Mouse (Mus musculus) heart, postnatal 25 days (tissue): Measurements from ENCODE around the gene Krtap5-2. TPM values are rescaled to one million over a fixed set of nuclear protein-coding genes. Genes with fewer than 3 reads are reported as not detected.
"Not testable (repeated sequence)": the region's sequence is repeated elsewhere in the genome, so short reads cannot be mapped to it uniquely, and the experiment has no call there.

Experiments
- DNase-seq: peaks from one replicate; pipeline ENCODE4 v3.0.0; 2022; ENCODE audit warnings: low spot score
- intact Hi-C: fragments of 180-260 bp; cut with DNase I; formaldehyde crosslinking; loops from one replicate; pipeline ENCODE4 v1.15.1; 2025
- total RNA-seq, 2 experiments: library from RNA; stranded (reverse); gene quantifications; 2 replicates each; pipeline ENCODE4 v1.2.3; 2021

Gene Krtap5-2
- total RNA-seq: not detected

DNA sequence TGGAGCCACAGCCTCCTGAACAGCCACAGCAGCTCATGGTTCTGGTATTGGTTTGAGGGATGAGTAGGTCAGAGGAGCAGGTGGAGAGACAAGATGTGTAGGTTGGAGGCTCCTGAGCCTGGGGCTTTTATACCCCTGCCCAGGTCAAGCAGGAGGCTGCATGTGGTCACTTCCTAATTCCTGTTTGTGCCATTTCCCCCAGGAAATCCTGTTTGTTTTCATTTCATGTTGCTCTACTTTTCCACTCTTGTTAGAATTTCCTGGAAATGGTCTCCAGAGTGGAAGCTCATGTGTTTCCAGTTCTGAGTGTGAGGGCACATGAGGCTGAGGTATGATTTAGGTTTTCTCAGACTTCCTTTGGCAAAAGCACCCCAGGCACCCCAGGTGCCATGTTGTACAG is at the start of gene Krtap5-2:
TSS of gene Krtap5-2 (minus strand) at position 101 of the 400 bp plus-strand sequence.
- intact Hi-C loops, DNase-seq: not testable (repeated sequence)

DNA sequence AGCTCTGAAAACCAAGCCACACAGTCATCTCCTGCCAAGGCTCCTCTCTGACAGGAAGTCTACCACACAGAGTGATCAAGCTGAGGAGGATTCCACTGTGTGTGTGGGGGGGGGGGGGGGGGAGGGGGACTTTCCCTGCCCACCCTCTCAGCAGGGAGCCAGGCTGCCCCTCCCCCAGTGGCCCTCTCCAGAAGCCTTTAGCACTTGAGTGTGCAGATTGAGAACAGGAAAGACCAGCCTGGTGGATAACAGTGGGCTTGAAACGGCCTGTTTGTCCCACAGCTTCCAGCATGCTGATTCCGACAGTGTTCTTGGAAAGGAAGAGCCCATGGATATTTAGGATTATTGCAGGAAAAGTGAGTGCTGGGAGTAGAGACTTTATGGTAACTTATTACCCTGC is 48.7 kb upstream of the Krtap5-2 start:
- DNase-seq: no peak
- intact Hi-C loops: no loop called here

DNA sequence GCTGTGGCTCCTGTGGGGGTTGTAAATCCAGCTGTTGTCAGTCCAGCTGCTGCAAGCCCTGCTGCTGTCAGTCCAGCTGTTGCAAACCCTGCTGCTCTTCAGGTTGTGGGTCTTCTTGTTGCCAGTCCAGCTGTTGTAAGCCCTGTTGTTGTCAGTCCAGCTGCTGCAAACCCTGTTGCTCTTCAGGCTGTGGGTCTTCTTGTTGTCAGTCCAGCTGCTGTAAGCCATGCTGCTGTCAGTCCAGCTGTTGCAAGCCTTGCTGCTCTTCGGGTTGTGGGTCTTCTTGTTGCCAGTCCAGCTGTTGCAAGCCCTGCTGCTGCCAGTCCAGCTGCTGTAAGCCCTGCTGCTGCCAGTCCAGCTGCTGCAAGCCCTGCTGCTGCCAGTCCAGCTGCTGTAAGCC is 36.3 kb upstream of the Krtap5-2 start:
- intact Hi-C loops: not testable (repeated sequence)

DNA sequence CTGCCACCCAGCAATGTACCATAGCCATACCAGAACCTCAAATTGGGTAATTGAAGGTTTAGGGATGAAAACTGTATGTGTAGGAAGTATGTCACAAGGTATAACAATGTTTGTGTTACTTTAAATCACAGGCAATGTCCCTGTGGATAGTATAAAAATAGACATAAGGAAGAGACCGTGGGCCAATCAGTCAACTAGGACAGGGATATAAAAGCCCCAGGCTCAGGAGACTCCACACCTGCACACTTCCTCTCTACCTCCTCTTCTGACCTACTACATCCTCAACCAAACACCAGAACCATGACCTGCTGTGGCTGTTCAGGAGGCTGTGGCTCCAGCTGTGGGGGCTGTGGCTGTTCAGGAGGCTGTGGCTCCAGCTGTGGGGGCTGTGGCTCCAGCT is 35.8 kb upstream of the Krtap5-2 start, which contains the start of gene Gm7579:
TSS of gene Gm7579 (plus strand) at position 301 of the 400 bp plus-strand sequence.
- DNase-seq: no peak
- intact Hi-C loops: no loop called here

More for the DNA sequence above, 36.3 kb upstream of the Krtap5-2 start:
- DNase-seq: not testable (repeated sequence)

DNA sequence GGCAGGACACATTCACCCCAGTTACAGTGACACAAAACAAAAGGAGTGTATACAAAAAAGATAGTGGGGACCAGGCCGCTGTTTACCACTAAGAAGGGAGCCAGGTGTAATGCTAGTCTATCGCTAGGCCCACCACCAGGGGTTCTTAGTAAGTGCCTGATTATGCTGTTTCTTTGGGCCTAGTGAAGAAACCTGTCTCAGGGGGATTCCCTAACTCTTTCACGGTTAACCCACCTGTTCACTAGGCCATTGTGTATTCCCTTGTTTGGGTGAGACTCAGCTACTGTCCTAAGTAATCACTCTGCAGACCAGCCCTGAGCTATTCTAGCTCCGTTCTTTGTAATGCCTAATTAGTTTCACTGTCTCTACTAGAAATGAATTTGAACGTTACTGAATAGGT is 31.1 kb upstream of the Krtap5-2 start:
- intact Hi-C loops, DNase-seq: not testable (repeated sequence)

DNA sequence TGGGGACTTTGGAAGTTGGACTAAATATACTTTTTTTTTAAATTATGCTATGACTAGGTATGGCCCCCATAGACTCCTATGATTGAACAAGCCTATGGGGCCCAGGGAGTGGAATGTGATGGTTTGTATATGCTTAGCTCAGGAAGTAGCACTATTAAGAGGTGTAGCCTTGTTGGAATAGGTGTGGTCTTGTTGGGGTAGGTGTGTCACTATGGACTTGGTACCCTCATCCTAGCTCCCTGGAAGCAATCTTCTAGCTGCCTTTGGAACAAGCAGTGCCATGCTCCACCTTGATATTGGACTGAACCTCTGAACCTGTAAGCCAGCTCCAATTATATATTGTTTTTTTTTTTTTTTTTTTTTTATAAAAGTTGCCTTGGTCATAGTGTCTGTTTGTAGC is 29.7 kb upstream of the Krtap5-2 start:
- intact Hi-C loops: no loop called here
- no peak for DNase-seq

DNA sequence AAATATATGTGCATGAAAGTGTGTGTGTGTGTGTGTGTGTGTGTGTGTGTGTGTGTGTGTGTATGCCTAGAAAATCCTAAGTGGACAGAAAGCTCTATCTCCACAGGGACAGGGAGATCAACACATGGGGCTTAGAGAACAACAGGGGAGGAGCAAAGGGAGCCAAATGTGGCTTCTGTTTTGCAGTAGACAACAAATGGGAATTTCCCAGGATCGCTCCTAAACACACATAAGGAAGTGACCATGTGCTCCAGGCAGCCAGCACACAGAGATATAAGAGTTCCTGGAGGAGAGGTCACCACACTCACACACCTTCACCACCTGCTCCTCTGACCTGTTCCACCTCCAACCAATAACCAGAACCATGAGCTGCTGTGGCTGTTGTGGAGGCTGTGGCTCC is 25.3 kb upstream of the Krtap5-2 start, which contains the start of gene Krtap5-3:
TSS of gene Krtap5-3 (plus strand) at position 301 of the 400 bp plus-strand sequence.
- intact Hi-C loops: no loop called here

DNA sequence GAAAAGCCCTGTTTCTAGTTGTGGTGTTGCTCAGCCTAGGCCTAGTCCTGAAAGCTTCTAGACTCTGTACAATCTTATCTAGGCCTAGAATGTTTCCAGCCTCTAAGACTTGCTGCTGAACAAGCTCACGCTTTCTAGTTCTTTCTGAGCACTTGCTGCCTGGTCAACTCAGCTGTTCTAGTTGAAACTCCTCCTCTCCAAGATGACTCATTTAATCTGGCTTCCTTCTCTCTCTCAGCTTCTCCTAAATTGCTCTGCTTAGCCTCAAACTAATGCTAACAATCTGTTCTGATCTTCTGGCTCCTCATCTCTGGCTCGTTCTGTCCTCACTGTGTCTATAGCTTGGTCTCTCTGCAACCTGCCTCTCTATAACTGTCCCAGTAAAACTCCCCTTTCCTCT is 22.9 kb upstream of the Krtap5-2 start:
- DNase-seq: no peak
- intact Hi-C loops: no loop called here

More for the DNA sequence above, 25.3 kb upstream of the Krtap5-2 start, which contains the start of gene Krtap5-3:
- DNase-seq: no peak

DNA sequence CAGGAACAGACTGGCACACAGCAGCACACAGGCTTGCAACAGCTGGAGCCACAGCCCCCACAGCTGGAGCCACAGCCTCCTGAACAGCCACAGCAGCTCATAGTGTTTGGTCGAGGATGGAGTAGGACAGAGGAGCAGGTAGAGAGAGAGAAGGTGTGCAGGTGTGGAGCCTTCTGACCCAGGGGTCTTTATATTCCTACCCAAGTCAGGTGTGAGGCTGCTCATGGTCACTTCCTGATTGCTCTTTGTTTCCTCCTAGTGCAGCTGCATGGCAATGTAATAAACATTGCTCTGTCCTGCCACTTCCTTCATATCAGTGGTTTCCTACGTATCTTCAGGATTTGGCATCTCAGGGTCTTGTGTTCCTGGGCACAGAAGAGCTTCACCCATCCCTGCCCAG is 14.5 kb upstream of the Krtap5-2 start, which contains the start of gene Gm10153:
TSS of gene Gm10153 (minus strand) at position 101 of the 400 bp plus-strand sequence.
- intact Hi-C loops: no loop called here
- DNase-seq: no peak

DNA sequence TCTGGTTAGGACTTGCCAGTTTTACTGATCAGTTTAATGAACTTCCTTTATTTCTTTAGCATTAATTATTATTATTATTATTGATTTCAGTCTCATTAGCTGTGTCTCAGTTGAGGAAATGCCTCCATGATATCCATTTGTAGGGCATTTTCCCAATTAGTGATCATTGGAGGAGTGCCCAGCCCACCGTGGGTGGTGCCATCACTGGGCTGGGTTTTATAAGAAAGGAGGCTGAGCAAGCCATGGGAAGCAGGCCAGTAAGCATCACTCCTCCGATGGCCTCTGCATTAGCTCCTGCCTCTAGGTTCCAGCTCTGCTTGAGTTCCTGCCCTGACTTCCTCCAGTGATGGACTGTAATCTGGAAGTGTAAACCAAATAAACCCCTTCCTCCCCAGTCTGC is 12.4 kb upstream of the Krtap5-2 start:
- no peak for DNase-seq
- intact Hi-C loops: no loop called here

DNA sequence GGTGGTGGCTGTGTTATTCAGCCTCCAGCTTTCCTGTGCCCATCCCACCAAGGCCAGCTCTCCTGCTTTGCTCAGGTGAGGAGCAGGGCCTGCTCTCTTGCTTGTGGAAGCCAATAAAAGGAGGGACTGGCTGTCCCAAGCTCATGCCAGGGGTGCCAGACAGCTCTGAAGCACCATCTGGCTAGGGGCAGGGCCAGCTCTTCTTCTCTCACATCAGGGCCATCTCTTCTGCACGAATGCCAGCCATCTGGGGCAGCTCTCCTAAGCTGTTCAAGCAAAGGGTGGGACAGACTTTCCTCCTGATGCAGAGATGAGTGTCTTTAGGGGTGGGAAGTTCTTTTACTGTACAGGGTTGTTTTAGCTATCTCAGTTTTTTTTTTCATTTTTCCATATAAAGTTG is 5.2 kb upstream of the Krtap5-2 start:
- intact Hi-C loops: no loop called here
- no peak for DNase-seq

DNA sequence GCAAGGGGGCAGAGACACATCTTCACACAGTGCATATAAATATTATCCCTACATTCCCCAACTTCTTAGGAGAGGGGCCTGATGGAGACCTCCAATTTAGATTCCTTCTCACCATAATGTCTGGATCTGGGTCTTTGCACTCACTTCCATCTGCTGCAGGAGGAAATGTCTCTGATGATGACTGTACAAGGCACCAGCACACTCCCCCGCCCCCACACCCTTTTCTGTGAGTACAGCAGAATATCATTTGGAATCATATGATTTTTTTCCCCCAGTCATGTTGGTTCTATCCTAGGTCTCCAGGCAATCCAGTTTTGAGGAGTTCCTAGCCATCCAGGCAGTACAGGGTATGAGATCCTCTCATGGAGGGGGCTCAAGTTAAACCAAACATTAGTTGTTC is 2.9 kb upstream of the Krtap5-2 start:
- DNase-seq: no peak
- intact Hi-C loops: no loop called here

DNA sequence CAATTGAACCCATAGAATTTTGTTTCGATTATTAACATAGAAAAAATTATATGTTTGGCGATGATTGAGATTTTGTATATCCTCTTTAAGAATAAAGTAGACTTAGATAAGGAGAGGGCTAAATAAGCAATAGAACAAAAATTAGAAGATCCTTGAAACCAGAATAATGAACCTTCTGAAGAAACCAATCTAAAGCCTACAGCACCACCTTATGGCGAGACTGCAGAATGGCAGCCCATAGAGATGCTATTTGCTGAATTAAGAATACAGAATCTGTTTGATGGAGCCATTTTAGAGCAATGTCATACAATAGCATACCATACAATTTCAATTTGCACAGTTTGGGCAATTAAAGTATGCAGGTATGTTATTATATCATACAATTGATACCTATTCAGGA is 6.0 kb downstream of the Krtap5-2 start:
- DNase-seq: no peak

DNA sequence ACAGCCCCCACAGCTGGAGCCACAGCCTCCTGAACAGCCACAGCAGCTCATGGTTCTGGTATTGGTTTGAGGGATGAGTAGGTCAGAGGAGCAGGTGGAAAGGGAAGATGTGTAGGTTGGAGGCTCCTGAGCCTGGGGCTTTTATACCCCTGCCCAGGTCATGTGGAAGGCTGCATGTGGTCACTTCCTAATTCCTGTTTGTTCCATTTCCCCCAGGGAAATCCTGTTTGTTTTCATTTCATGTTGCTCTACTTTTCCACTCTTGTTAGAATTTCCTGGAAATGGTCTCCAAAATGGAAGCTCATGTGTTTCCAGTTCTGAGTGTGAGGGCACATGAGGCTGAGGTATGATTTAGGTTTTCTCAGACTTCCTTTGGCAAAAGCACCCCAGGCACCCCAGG is 10.2 kb downstream of the Krtap5-2 start, which contains the start of gene Gm4553:
TSS of gene Gm4553 (minus strand) at position 101 of the 400 bp plus-strand sequence.
- DNase-seq, intact Hi-C loops: not testable (repeated sequence)

More for the DNA sequence above, 6.0 kb downstream of the Krtap5-2 start:
- intact Hi-C loops: no loop called here

DNA sequence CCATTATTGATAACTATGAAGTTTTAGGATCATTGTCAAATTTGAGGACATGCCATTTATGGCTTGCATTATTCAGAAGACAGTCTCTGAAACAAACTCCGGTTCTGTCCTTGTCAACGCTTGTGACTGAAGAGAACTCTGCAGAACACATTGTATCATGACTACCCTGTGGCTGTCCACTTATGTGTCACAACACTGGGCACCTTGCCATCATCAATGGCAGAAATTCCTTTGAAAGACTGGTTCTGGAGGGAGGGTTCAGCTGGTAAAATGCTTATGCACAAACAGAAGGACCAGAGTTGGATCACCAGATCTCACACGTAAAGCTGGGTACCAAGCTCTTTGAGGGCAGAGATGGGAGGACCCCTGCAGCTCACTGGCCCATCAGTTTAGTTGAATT is 16.4 kb downstream of the Krtap5-2 start:
- intact Hi-C loops: no loop called here
- no peak for DNase-seq

DNA sequence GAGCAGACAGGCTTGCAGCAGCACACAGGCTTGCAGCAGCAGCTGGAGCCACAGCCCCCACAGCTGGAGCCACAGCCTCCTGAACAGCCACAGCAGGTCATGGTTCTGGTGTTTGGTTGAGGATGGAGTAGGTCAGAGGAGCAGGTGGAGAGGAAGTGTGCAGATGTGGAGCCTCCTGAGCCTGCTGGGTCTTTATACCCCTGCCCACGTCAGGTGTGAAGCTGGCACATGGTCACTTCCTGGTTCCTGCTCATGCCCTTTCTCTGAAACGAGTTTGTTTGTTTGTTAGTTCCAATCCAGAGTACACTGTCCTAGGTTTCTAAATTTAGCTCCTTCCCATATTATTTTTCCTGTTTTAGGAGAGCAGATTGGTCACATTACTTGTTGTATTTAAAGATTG is 18.8 kb downstream of the Krtap5-2 start, which contains the start of gene Gm29735:
TSS of gene Gm29735 (minus strand) at position 101 of the 400 bp plus-strand sequence.
- intact Hi-C loops, DNase-seq: not testable (repeated sequence)

DNA sequence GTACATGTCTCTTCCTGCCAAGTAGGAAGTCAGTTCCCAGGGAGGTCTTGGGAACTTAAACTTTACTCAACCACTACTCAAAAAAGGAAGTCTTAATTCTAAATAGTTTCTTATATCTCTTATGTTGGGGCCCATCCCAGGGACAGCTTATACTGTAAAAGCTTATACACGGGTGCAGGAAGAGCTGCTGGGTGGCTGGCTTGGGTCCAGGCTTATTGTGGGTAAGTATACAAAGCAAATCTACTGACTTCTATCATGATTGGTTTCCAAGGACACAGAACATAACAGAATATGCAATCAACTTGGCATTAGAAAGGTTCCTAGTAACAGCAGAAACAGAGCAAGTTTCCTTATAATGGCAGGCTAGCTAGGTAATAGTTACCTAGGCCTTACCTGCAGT is 20.5 kb downstream of the Krtap5-2 start:
- no peak for DNase-seq
- intact Hi-C loops: no loop called here

DNA sequence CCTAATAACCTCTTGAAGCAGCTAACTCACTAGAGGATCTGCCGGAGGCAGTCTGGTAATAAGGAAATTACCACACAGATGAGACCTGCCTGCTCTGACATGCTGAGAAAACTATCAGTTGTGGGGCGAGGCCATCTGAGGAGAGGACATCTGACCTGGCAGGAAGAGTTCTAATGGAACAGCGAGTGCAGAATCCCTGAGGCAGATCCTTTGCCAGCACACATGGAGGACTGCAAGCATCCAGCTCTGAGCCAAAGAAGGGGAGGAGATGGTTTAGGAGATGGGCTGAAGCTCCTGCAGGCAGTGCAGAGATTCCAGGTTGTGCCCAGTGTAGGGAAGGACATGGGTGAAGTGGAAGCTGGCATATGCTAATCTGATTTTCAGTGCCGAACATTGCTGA is 23.6 kb downstream of the Krtap5-2 start:
- intact Hi-C loops: no loop called here
- DNase-seq: no peak

DNA sequence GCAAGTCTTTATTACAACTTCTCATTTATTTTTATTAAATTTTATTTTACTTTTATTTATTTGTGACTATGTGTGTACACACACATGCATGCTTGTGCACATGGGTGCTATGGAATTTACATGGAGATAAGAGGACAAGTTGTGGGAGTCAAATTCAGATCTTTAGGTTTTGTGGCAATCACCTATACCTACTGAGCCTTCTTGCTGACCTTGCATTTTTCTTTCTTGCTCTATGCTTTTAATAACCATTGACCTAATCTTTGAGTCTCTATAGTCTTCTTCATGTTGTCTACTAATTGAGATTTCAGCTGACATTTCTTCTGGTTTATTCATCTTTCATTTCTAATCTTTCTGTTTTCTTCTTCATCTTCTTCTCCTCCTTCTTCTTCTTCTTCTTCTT is 27.2 kb downstream of the Krtap5-2 start:
- no peak for DNase-seq
- intact Hi-C loops: loop anchor here (10.0 kb wide), 1 partner anchor 136 kb away; no protein-coding TSS in a partner anchor

DNA sequence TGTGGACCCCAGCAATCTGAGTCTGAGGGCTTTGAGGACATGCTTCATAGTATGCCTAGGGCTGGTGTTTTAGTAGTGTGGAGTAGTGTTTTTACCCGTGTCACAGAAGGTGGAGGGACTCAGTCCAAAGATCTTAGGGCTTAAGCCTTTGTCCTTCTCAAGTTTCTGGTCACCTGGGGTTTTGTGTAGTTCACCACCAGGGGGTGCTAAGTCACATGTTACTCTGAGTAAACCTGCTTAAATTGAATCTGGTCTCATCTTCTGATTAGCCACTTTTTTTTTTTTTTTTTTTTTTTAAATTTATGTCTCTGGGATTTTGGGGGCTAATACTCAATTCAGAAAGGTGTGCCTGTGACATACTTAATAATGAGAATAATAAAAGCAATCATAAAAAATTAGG is 29.8 kb downstream of the Krtap5-2 start:
- no peak for DNase-seq
- intact Hi-C loops: loop anchor here (10.0 kb wide), 1 partner anchor 139 kb away; no protein-coding TSS in a partner anchor

DNA sequence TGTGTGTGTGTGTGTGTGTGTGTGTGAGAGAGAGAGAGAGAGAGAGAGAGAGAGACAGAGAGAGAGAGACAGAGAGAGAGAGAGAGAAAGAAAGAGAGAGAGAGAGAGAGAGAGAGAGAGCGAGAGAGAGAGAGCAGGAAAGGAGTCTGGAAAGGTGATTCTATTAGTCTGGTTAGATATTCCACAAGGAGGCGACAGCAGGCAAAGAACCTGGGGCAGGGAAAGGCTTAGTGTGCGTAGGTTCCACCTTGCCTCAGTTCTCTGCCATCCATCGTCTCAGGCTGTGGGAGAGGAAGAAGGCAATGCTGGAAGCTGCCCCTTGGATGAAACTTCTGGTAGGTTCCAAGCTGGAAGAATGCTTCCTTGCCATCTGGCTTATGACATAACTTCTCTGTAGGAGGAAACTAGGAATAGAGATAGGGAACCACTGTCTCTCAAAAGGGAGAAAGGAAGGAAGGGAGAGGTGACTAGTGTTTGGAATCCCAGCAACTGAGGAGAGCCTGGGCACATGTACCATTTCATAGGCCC is 30.3 kb downstream of the Krtap5-2 start:
- intact Hi-C loops: loop anchor here (1.0 to 10.0 kb wide), 2 partner anchors 105 to 139 kb away; no protein-coding TSS in a partner anchor
- DNase-seq: no peak

DNA sequence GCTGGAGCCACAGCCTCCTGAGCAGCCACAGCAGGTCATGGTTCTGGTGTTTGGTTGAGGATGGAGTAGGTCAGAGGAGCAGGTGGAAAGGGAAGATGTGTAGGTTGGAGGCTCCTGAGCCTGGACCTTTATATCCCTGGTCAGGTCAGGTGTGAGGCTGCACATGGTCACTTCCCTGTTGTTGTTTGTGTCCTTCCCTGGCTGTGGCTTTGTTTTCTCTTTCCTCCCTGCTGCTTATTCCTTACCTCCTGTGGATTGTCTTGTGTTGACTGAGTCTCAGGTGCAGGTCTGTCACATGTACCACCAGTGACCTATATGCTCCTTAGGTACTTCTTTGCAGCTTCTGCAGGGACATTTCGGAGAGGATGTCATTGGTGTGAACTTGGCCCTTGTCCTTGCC is 31.3 kb downstream of the Krtap5-2 start, which contains the start of gene Gm45337:
TSS of gene Gm45337 (minus strand) at position 101 of the 400 bp plus-strand sequence.
- intact Hi-C loops: loop anchor here (10.0 kb wide), 1 partner anchor 140 kb away; no protein-coding TSS in a partner anchor
- DNase-seq: no peak
